Mouse (Mus musculus): ENCODE results near the gene Col23a1. TPM values are rescaled to one million over a fixed set of nuclear protein-coding genes. Genes with fewer than 3 reads are reported as not detected.

Col23a1 gene
- total and polyA plus RNA-seq, 2 experiments from 2014 or later, result 3.2 to 12.6 TPM

- WGBS, result 42% methylated on average over 6 of the region's 6 CpGs
- no peaks in the 10 kb centered on the region for H3K36me3 ChIP-seq (ENCODE audit: insufficient read depth)
- H3K4me2 ChIP-seq (ENCODE audit: low read depth), result no peak overlapping the region
- peak; percentile 55 for TF ChIP-seq CTCF (IDR thresholded peaks at IDR 0.05; ENCODE audit: low read depth)
- no peaks in the 10 kb centered on the region for H3K9me3 ChIP-seq (ENCODE audit: low read length)
- no peaks in the 10 kb centered on the region for H3K4me1 ChIP-seq (ENCODE audit: insufficient read depth)
- no peak overlapping the region for H3K27ac ChIP-seq (ENCODE audit: low read depth, low read length)
- no peak overlapping the region for H3K9ac ChIP-seq
- ATAC-seq, result no peak
- H3K27me3 ChIP-seq (ENCODE audit: insufficient read depth, low read length), result no peaks in the 10 kb centered on the region
- no peak for DNase-seq
- no peak overlapping the region for H3K4me3 ChIP-seq (ENCODE audit: low read depth, low read length)
Observed at GRCm38 (mm10) chr11:51446711-51447425, 157.1 kb downstream of the Col23a1 start.

- no peak overlapping the region for H3K27ac ChIP-seq (ENCODE audit: low read depth, low read length)
- no peaks in the 10 kb centered on the region for H3K4me1 ChIP-seq (ENCODE audit: insufficient read depth)
- no peaks in the 10 kb centered on the region for H3K9me3 ChIP-seq (ENCODE audit: low read length)
- no peak overlapping the region for H3K4me2 ChIP-seq (ENCODE audit: low read depth)
- H3K27me3 ChIP-seq (ENCODE audit: insufficient read depth, low read length), result no peaks in the 10 kb centered on the region
- DNase-seq, result no peak
- no peak overlapping the region for H3K9ac ChIP-seq
- H3K36me3 ChIP-seq (ENCODE audit: insufficient read depth), result no peaks in the 10 kb centered on the region
- WGBS, result 69% methylated on average over 4 of the region's 4 CpGs
- TF ChIP-seq CTCF (IDR thresholded peaks at IDR 0.05; ENCODE audit: low read depth), result no peak
- no peak overlapping the region for H3K4me3 ChIP-seq (ENCODE audit: low read depth, low read length)
- ATAC-seq, result no peak
Observed at GRCm38 (mm10) chr11:51448256-51448655, 158.5 kb downstream of the Col23a1 start.

GRCm38 (mm10) chr11:51448680-51449079, 159.0 kb downstream of the Col23a1 start:
- TF ChIP-seq CTCF (IDR thresholded peaks at IDR 0.05; ENCODE audit: low read depth), result no peak
- Histone ChIP-seq H3K9me3 (ENCODE audit: low read length) (no peaks in the 10 kb centered on the region), H3K27ac (ENCODE audit: low read depth, low read length) (no peak overlapping the region), H3K27me3 (ENCODE audit: insufficient read depth, low read length) (no peaks in the 10 kb centered on the region), H3K4me1 (ENCODE audit: insufficient read depth) (no peaks in the 10 kb centered on the region), H3K4me2 (ENCODE audit: low read depth) (no peak overlapping the region), H3K4me3 (ENCODE audit: low read depth, low read length) (no peak overlapping the region), H3K9ac (no peak overlapping the region), H3K36me3 (ENCODE audit: insufficient read depth) (no peaks in the 10 kb centered on the region)
- ATAC-seq (no peak), DNase-seq (no peak)
- 29% methylated on average over 4 of the region's 4 CpGs for WGBS

GRCm38 (mm10) chr11:51449881-51450280, 160.2 kb downstream of the Col23a1 start:
- DNase-seq (peak; percentile 64), ATAC-seq (peak; percentile 92)
- Histone ChIP-seq H3K4me1 (ENCODE audit: insufficient read depth) (no peaks in the 10 kb centered on the region), H3K9me3 (ENCODE audit: low read length) (no peaks in the 10 kb centered on the region), H3K27me3 (ENCODE audit: insufficient read depth, low read length) (no peaks in the 10 kb centered on the region), H3K27ac (ENCODE audit: low read depth, low read length) (no peak overlapping the region), H3K4me3 (ENCODE audit: low read depth, low read length) (no peak overlapping the region), H3K9ac (no peak overlapping the region), H3K4me2 (ENCODE audit: low read depth) (no peak overlapping the region), H3K36me3 (ENCODE audit: insufficient read depth) (no peaks in the 10 kb centered on the region)
- TF ChIP-seq CTCF (IDR thresholded peaks at IDR 0.05; ENCODE audit: low read depth), result no peak
- 38% methylated on average over 7 of the region's 7 CpGs for WGBS

- H3K4me2 ChIP-seq (ENCODE audit: low read depth), result no peak overlapping the region
- no peak overlapping the region for H3K27ac ChIP-seq (ENCODE audit: low read depth, low read length)
- H3K9ac ChIP-seq, result no peak overlapping the region
- DNase-seq (no peak), ATAC-seq (no peak)
- H3K27me3 ChIP-seq (ENCODE audit: insufficient read depth, low read length), result no peaks in the 10 kb centered on the region
- H3K4me3 ChIP-seq (ENCODE audit: low read depth, low read length), result no peak overlapping the region
- H3K9me3 ChIP-seq (ENCODE audit: low read length), result no peaks in the 10 kb centered on the region
- TF ChIP-seq CTCF (IDR thresholded peaks at IDR 0.05; ENCODE audit: low read depth), result no peak
- 81% methylated on average over 5 of the region's 5 CpGs for WGBS
- no peaks in the 10 kb centered on the region for H3K36me3 ChIP-seq (ENCODE audit: insufficient read depth)
- no peaks in the 10 kb centered on the region for H3K4me1 ChIP-seq (ENCODE audit: insufficient read depth)
Observed at GRCm38 (mm10) chr11:51451281-51451680, 161.6 kb downstream of the Col23a1 start.

GRCm38 (mm10) chr11:51451925-51452324, 162.2 kb downstream of the Col23a1 start:
- DNase-seq, result no peak
- no peaks in the 10 kb centered on the region for H3K27me3 ChIP-seq (ENCODE audit: insufficient read depth, low read length)
- no peaks in the 10 kb centered on the region for H3K36me3 ChIP-seq (ENCODE audit: insufficient read depth)
- no peak for TF ChIP-seq CTCF (IDR thresholded peaks at IDR 0.05; ENCODE audit: low read depth)
- no peaks in the 10 kb centered on the region for H3K4me1 ChIP-seq (ENCODE audit: insufficient read depth)
- WGBS, result 67% methylated on average over 7 of the region's 7 CpGs
- H3K4me2 ChIP-seq (ENCODE audit: low read depth), result no peak overlapping the region
- no peaks in the 10 kb centered on the region for H3K9me3 ChIP-seq (ENCODE audit: low read length)
- ATAC-seq, result no peak
- no peak overlapping the region for H3K27ac ChIP-seq (ENCODE audit: low read depth, low read length)
- H3K9ac ChIP-seq, result no peak overlapping the region
- H3K4me3 ChIP-seq (ENCODE audit: low read depth, low read length), result no peak overlapping the region

- DNase-seq, result no peak
- no peak for ATAC-seq
- H3K4me3 ChIP-seq (ENCODE audit: low read depth, low read length), result no peak overlapping the region
- H3K4me1 ChIP-seq (ENCODE audit: insufficient read depth), result no peaks in the 10 kb centered on the region
- no peaks in the 10 kb centered on the region for H3K27me3 ChIP-seq (ENCODE audit: insufficient read depth, low read length)
- 89% methylated on average over 9 of the region's 9 CpGs for whole genome bisulfite sequencing
- H3K9me3 ChIP-seq (ENCODE audit: low read length), result no peaks in the 10 kb centered on the region
- no peak overlapping the region for H3K9ac ChIP-seq
- H3K27ac ChIP-seq (ENCODE audit: low read depth, low read length), result no peak overlapping the region
- no peak for TF ChIP-seq CTCF (IDR thresholded peaks at IDR 0.05; ENCODE audit: low read depth)
- no peaks in the 10 kb centered on the region for H3K36me3 ChIP-seq (ENCODE audit: insufficient read depth)
- H3K4me2 ChIP-seq (ENCODE audit: low read depth), result no peak overlapping the region
Observed at GRCm38 (mm10) chr11:51453742-51454141, 164.0 kb downstream of the Col23a1 start.

All from forebrain, postnatal 0 days (tissue).